Mouse (Mus musculus) heart, postnatal 0 days (tissue): ENCODE results near the gene Ppp2r1b.

Experiments
- CTCF ChIP-seq: IDR thresholded peaks from 2 replicates; pipeline ENCODE4 v1.5.1; 2016; ENCODE audit warnings: antibody characterized with exemption, control low read depth, low read depth
- EP300 ChIP-seq: IDR thresholded peaks from 2 replicates; pipeline ENCODE4 v1.6.1; 2016; ENCODE audit warnings: antibody characterized with exemption, low read depth

DNA sequence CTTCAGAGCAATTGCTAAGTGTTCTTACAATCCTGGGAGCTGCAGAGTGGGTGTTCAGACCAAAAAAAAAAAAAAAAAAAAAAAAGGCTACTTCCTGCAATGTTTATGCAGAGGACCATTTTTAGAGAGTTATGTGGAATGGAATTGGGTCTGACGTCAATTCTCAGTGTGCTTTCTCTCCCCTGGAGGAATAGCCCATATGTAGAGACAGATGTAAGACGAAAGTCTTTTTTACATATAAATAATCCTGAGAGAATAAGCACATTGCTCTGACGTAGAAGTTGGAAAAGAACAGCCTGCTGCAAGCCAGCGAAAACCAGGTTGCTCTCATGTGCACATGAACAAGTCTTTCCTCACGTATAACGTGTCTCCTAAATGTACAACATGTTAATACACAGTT, 25.4 kb upstream of the Ppp2r1b start:
- TF ChIP-seq CTCF (no peak), EP300 (no peak)
